Mouse (Mus musculus): ENCODE measurements around the gene Il6ra. TPM values are rescaled to one million over a fixed set of nuclear protein-coding genes. Genes with fewer than 3 reads are reported as not detected.

Il6ra gene
- polyA plus RNA-seq (2017; shearing (Covaris generic)) = 10 to 100 TPM; 65.1 to 73.1 TPM

GRCm38 (mm10) chr3:89912543-89913391, at the start of gene Il6ra:
Gene Il6ra, minus strand, starts transcription at chr3:89913196.

DNA sequence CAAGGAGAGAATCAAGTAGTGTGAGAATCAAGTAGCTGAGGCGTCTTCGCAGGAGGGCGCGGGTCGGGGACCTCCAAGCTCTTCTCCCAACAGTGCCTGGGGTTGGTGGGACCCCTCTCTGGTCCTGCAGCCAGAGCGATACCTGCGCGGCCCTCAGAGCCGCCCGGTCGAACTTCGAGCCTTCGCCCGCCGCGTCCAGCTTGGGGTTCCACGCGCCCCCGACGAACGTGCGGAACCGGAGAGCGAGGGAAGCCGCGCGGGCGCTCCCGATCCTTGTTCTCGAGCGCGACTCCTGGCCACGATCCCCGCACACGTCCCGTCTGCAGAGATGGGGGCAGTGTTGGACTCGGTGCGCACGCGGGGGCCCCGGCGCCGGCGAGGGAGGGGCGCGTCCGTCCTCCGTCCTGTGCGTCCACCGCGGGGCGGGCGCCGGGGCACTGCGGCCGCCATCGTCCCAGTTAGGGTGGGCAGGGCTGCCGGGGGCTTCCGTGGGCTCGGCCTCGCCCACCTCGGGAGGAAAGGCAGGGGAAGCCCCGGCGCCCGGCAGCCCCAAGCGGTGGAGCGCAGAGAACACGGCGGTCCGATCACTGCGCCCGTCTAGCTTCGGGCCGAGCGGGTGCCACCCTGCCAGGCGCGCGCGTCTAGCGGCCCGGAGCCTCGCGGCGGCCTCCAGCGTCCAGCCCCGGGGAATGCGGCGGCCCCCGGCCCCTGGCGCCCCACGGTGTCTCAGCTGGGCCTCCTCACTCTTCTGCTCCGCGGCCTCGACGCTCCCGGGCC, 82.0 kb downstream of the Il6ra start, which contains the start of gene She:
TSS of gene She (plus strand) at position 556 of the 777 bp plus-strand sequence.

Other genes starting within 250 kb of the Il6ra start
- gene Adar, start 198.2 kb downstream of the Il6ra start, polyA plus RNA-seq (2017; shearing (Covaris generic)) = 100 to 1,000 TPM in 1 of 2 experiments, 10 to 100 TPM in 1; 63.7 to 105 TPM
- gene Chrnb2, start 148.6 kb downstream of the Il6ra start, polyA plus RNA-seq (2017; shearing (Covaris generic)) = 1 to 10 TPM; 1.3 to 1.9 TPM
- gene Ube2q1, start 139.6 kb downstream of the Il6ra start, polyA plus RNA-seq (2017; shearing (Covaris generic)) = 10 to 100 TPM; 84.0 to 93.9 TPM
- 1 to 10 TPM; 3.5 to 6.2 TPM for gene She, start 81.8 kb downstream of the Il6ra start, polyA plus RNA-seq (2017; shearing (Covaris generic))
- 100 to 1,000 TPM in 1 of 2 experiments, 10 to 100 TPM in 1; 70.8 to 115 TPM for gene Atp8b2, start 50.3 kb upstream of the Il6ra start, polyA plus RNA-seq (2017; shearing (Covaris generic))
- gene Hax1, start 85.6 kb upstream of the Il6ra start, polyA plus RNA-seq (2017; shearing (Covaris generic)) = 10 to 100 TPM; 77.1 to 81.7 TPM
- gene 4933434E20Rik, start 138.4 kb upstream of the Il6ra start, polyA plus RNA-seq (2017; shearing (Covaris generic)) = 100 to 1,000 TPM; 124 to 127 TPM
- gene Ubap2l, start 139.4 kb upstream of the Il6ra start, polyA plus RNA-seq (2017; shearing (Covaris generic)) = 100 to 1,000 TPM; 164 to 179 TPM
- gene Tpm3, start 159.5 kb upstream of the Il6ra start, polyA plus RNA-seq (2017; shearing (Covaris generic)) = 100 to 1,000 TPM; 969 to 974 TPM
- gene Nup210l, start 190.9 kb upstream of the Il6ra start, polyA plus RNA-seq (2017; shearing (Covaris generic)) = under 1 TPM; 0.23 to 0.26 TPM